In genomic region chr16:21631815-21632222, GRCm38 (mm10) we compare ENCODE assay signal across 27 mouse cellular contexts.
A peak's percentile ranks its signal among the peaks of the same experiment; 100 is the strongest.
DNase-seq lines count a peak whose midpoint lies in the region; ATAC-seq and TF ChIP-seq lines count a peak whose summit lies in the region.
"Had no signal": no experiment of that assay in that cellular context is flagged by ENCODE, and none has a peak within 500 bp of the region (broad histone marks: within the 10 kb centered on the region; RNA-seq: fewer than 3 reads in every experiment).

No protein-coding gene starts in this region.

- no peak overlapping the region for H3K4me2 ChIP-seq in forebrain, embryonic 11.5 days (ENCODE audit: low read depth, low read length, severe bottlenecking)
- H3K4me2 ChIP-seq in lung, postnatal 0 days (replicated peaks; ENCODE audit: low read depth, low read length) = no peak overlapping the region
- H3K4me2 ChIP-seq: embryonic facial prominence, embryonic 12.5 days; forebrain, embryonic 13.5 days; heart, embryonic 12.5 days; liver, embryonic 15.5 days; lung, embryonic 15.5 days had no signal

- no peaks in the 10 kb centered on the region for H3K27me3 ChIP-seq in forebrain, embryonic 11.5 days (ENCODE audit: control insufficient read depth, insufficient read depth, low read length)
- H3K27me3 ChIP-seq in lung, postnatal 0 days (replicated peaks; ENCODE audit: insufficient read depth, low read length) = no peaks in the 10 kb centered on the region
- H3K27me3 ChIP-seq: embryonic facial prominence, embryonic 12.5 days; forebrain, embryonic 13.5 days; heart, embryonic 12.5 days; liver, embryonic 15.5 days; lung, embryonic 15.5 days had no signal

- no peak overlapping the region for H3K27ac ChIP-seq in forebrain, embryonic 11.5 days (ENCODE audit: low read depth, low read length)
- no peak overlapping the region for H3K27ac ChIP-seq in lung, postnatal 0 days (ENCODE audit: low read length)
- H3K27ac ChIP-seq: embryonic facial prominence, embryonic 12.5 days; forebrain, embryonic 13.5 days; hindbrain, embryonic 10.5 days; layer of hippocampus, adult 2 months; limb, embryonic 10.5 days; liver, embryonic 15.5 days; lung, embryonic 15.5 days had no signal

- TF ChIP-seq CTCF in lung, postnatal 0 days (IDR thresholded peaks at IDR 0.05) = no peak

- H3K36me3 ChIP-seq in forebrain, embryonic 11.5 days (ENCODE audit: control insufficient read depth, insufficient read depth, low read length) = no peaks in the 10 kb centered on the region
- H3K36me3 ChIP-seq in lung, postnatal 0 days (ENCODE audit: insufficient read depth, low read length) = no peaks in the 10 kb centered on the region
- H3K36me3 ChIP-seq: embryonic facial prominence, embryonic 12.5 days; heart, embryonic 12.5 days; hindbrain, embryonic 10.5 days; limb, embryonic 10.5 days; liver, embryonic 15.5 days; lung, embryonic 15.5 days had no signal

- peak; percentile 89 for ATAC-seq in CD4-positive, CD25-positive, alpha-beta regulatory T cell, adult 4 months
- no peak for ATAC-seq in forebrain, embryonic 11.5 days (replicated peaks; ENCODE audit: low FRiP score)
- no peak for ATAC-seq in lung, postnatal 0 days
- ATAC-seq: forebrain, embryonic 13.5 days; hindbrain, embryonic 16.5 days; intestine, postnatal 0 days; midbrain, embryonic 16.5 days had no signal

- no peaks in the 10 kb centered on the region for H3K9me3 ChIP-seq in forebrain, embryonic 11.5 days (ENCODE audit: control insufficient read depth, low read length)
- H3K9me3 ChIP-seq in lung, postnatal 0 days (ENCODE audit: low read length) = no peaks in the 10 kb centered on the region
- H3K9me3 ChIP-seq: embryonic facial prominence, embryonic 12.5 days; forebrain, embryonic 13.5 days; heart, embryonic 12.5 days; hindbrain, embryonic 10.5 days; limb, embryonic 10.5 days; liver, embryonic 15.5 days; lung, embryonic 15.5 days had no signal

- TF ChIP-seq EP300 in lung, postnatal 0 days (IDR thresholded peaks at IDR 0.05) = no peak

- 85% methylated on average over 4 of the region's 4 CpGs for WGBS in forebrain, embryonic 11.5 days
- 74% methylated on average over 4 of the region's 4 CpGs for WGBS in lung, postnatal 0 days

- no peak overlapping the region for H3K4me3 ChIP-seq in forebrain, embryonic 11.5 days (ENCODE audit: low read depth, low read length)
- no peak overlapping the region for H3K4me3 ChIP-seq in lung, postnatal 0 days (ENCODE audit: low read depth, low read length)
- H3K4me3 ChIP-seq: embryonic facial prominence, embryonic 12.5 days; erythroblast, embryonic 14.5 days; forebrain, embryonic 13.5 days; heart, embryonic 12.5 days; hindbrain, embryonic 10.5 days; layer of hippocampus, adult 2 months; limb, embryonic 10.5 days; liver, embryonic 15.5 days; lung, embryonic 15.5 days had no signal

- DNase-seq in 3134 (ENCODE audit: extremely low read depth, insufficient read length, low spot score) (peak; percentile 50), 3T3-L1 (ENCODE audit: low read depth, low spot score) (peak; percentile 67)
- peak; percentile 59 for DNase-seq in induced T-regulatory cell, adult 2 months (ENCODE audit: low read depth)
- no peak for DNase-seq in forebrain, embryonic 11.5 days (ENCODE audit: low spot score)
- DNase-seq in cerebellum, adult 9-11 months = no peak
- no peak for DNase-seq in lung, postnatal 0 days (ENCODE audit: low spot score)
- DNase-seq: cerebellum, adult 11 months; cerebellum, postnatal 10 days; gastrocnemius, postnatal 10 days; heart, adult 11 months; heart, postnatal 10 days; kidney, postnatal 14 days; liver; lung, postnatal 4 days had no signal

- no peak overlapping the region for H3K9ac ChIP-seq in forebrain, embryonic 11.5 days (ENCODE audit: low read length)
- no peak overlapping the region for H3K9ac ChIP-seq in lung, postnatal 0 days (replicated peaks; ENCODE audit: low read depth)
- H3K9ac ChIP-seq: embryonic facial prominence, embryonic 12.5 days; forebrain, embryonic 13.5 days; heart, embryonic 12.5 days; liver, embryonic 15.5 days; lung, embryonic 15.5 days had no signal

- H3K4me1 ChIP-seq in forebrain, embryonic 11.5 days (replicated peaks; ENCODE audit: control insufficient read depth, insufficient read depth, low read length) = peaks cover 6% of the 10 kb centered on the region; the same call in 1 of the 2 replicates
- no peaks in the 10 kb centered on the region for H3K4me1 ChIP-seq in lung, postnatal 0 days (ENCODE audit: insufficient read depth, low read depth, low read length)
- H3K4me1 ChIP-seq: liver, embryonic 15.5 days; lung, embryonic 15.5 days had no signal

Comparison
In these comparisons a context has a peak if more than half of its experiments do, and no peak if none do; other contexts are left out.
1. DNase-seq: peak in 3134 (single experiment), 3T3-L1 (single experiment) and induced T-regulatory cell, adult 2 months (single experiment); none in forebrain, embryonic 11.5 days (single experiment), cerebellum, adult 9-11 months (single experiment) and lung, postnatal 0 days (single experiment).